Mouse (Mus musculus) embryo, embryonic 11 days (tissue): ENCODE data around the gene Cpsf6.
"Not testable (repeated sequence)": the region's sequence is repeated elsewhere in the genome, so short reads cannot be mapped to it uniquely, and the experiment has no call there.

Experiments
- DNase-seq: peaks from one replicate; pipeline ENCODE4 v3.0.0-alpha.2; 2015

Cpsf6 gene

GRCm38 (mm10) chr10:117399196-117399595 is 19.4 kb upstream of the Cpsf6 start:
- DNase-seq: no peak

GRCm38 (mm10) chr10:117398044-117398780 is 18.4 kb upstream of the Cpsf6 start:
- DNase-seq: no peak

- no peak for DNase-seq
These were observed 17.4 kb upstream of the Cpsf6 start for GRCm38 (mm10) chr10:117397106-117397625.

GRCm38 (mm10) chr10:117396386-117397048 is 16.7 kb upstream of the Cpsf6 start:
- no peak for DNase-seq

- no peak for DNase-seq
These were observed 16.0 kb upstream of the Cpsf6 start for GRCm38 (mm10) chr10:117395801-117396200.

GRCm38 (mm10) chr10:117394738-117395550 is 15.1 kb upstream of the Cpsf6 start:
- DNase-seq: no peak

- DNase-seq: no peak
These were observed 14.1 kb upstream of the Cpsf6 start for GRCm38 (mm10) chr10:117393891-117394395.

GRCm38 (mm10) chr10:117393196-117393890 is 13.5 kb upstream of the Cpsf6 start:
- peak; percentile 77 for DNase-seq

- DNase-seq: peak; percentile 49
These were observed 13.0 kb upstream of the Cpsf6 start for GRCm38 (mm10) chr10:117392832-117393195.

- DNase-seq: not testable (repeated sequence)
These were observed 12.6 kb upstream of the Cpsf6 start for GRCm38 (mm10) chr10:117392397-117392796.

GRCm38 (mm10) chr10:117391801-117392200 is 12.0 kb upstream of the Cpsf6 start:
- DNase-seq: no peak

GRCm38 (mm10) chr10:117391057-117391456 is 11.2 kb upstream of the Cpsf6 start:
- no peak for DNase-seq

GRCm38 (mm10) chr10:117389904-117390875 is 10.4 kb upstream of the Cpsf6 start:
- no peak for DNase-seq

- no peak for DNase-seq
These were observed 9.5 kb upstream of the Cpsf6 start for GRCm38 (mm10) chr10:117389371-117389740.

- no peak for DNase-seq
These were observed 9.0 kb upstream of the Cpsf6 start for GRCm38 (mm10) chr10:117388637-117389370.

GRCm38 (mm10) chr10:117387961-117388636 is 8.3 kb upstream of the Cpsf6 start:
- DNase-seq: not testable (repeated sequence)

- DNase-seq: no peak
These were observed 7.2 kb upstream of the Cpsf6 start for GRCm38 (mm10) chr10:117386981-117387380.

- no peak for DNase-seq
These were observed 6.4 kb upstream of the Cpsf6 start for GRCm38 (mm10) chr10:117386261-117386660.

- no peak for DNase-seq
These were observed 5.6 kb upstream of the Cpsf6 start for GRCm38 (mm10) chr10:117385431-117385830.

GRCm38 (mm10) chr10:117385086-117385430 is 5.2 kb upstream of the Cpsf6 start:
- DNase-seq: no peak
